Mouse (Mus musculus): ENCODE results near the gene Smim22. TPM values are rescaled to one million over a fixed set of nuclear protein-coding genes. Genes with fewer than 3 reads are reported as not detected.

Smim22 gene
- total RNA-seq, 2 experiments from 2014 or later = not detected

GRCm38 (mm10) chr16:5000611-5001010 lies 6.5 kb upstream of the Smim22 start:
- DNase-seq (ENCODE audit: low spot score) = no peak
- intact Hi-C loops (cut with DNase I) = no loop called here

GRCm38 (mm10) chr16:5007492-5007891 lies 404 bp downstream of the Smim22 start:
- intact Hi-C loops (cut with DNase I) = no loop called here
- no peak for DNase-seq (ENCODE audit: low spot score)

DNA sequence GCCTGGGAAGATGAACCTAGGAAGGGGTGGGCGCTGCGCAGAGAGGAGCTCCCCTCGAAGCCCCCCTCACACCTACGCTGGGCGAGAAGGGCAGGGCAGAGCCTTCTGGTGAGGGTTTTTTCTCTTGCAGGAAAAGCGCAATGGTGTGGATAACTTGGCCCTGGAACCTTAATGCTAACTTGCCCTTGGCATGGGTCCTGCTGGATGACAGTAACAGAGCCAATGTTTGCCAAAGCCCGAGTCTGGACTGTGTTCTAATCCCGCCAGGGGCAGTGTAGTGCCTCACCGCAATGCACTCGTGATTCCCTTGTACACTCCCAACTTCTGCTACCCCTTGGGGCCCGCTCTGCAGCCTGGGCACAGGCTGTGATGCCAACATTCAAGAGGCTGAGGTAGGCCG lies 988 bp downstream of the Smim22 start:
- DNase-seq (ENCODE audit: low spot score) = no peak
- intact Hi-C loops (cut with DNase I) = no loop called here

DNA sequence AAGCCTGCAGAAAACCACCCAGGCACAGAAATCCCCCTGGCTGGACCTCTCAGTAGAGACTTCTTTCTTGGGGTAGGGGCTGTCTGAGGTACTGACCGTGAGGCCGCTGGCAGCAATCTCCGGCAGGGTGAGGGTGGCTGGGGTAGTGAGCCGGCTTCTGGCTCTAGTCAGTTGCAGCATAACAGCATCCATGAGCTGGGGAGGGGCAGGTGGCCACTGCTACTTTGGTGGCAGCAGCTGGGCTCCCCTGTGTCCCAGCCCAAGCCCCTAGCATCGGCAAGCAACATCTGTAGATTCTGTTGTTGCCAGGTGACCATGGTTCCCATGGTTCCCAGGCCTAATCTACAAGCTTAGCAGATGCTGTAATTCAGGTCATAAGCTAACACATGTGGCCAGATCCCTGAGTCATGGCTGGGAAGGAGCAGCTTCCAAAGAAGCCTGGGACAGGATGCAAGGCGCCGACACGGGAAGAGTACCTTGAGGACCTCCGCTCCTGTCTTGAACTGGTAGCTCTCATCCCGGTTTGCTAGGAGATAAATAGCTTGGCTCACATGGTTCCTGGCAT lies 3.4 kb downstream of the Smim22 start:
- no peak for DNase-seq (ENCODE audit: low spot score)
- intact Hi-C loops (cut with DNase I) = loop anchor here (5.0 kb wide), 1 partner anchor 43 kb away; no protein-coding TSS in a partner anchor

GRCm38 (mm10) chr16:5011285-5011684 lies 4.2 kb downstream of the Smim22 start:
- DNase-seq (ENCODE audit: low spot score) = no peak
- intact Hi-C loops (cut with DNase I) = loop anchor here (5.0 kb wide), 1 partner anchor 44 kb away; no protein-coding TSS in a partner anchor

DNA sequence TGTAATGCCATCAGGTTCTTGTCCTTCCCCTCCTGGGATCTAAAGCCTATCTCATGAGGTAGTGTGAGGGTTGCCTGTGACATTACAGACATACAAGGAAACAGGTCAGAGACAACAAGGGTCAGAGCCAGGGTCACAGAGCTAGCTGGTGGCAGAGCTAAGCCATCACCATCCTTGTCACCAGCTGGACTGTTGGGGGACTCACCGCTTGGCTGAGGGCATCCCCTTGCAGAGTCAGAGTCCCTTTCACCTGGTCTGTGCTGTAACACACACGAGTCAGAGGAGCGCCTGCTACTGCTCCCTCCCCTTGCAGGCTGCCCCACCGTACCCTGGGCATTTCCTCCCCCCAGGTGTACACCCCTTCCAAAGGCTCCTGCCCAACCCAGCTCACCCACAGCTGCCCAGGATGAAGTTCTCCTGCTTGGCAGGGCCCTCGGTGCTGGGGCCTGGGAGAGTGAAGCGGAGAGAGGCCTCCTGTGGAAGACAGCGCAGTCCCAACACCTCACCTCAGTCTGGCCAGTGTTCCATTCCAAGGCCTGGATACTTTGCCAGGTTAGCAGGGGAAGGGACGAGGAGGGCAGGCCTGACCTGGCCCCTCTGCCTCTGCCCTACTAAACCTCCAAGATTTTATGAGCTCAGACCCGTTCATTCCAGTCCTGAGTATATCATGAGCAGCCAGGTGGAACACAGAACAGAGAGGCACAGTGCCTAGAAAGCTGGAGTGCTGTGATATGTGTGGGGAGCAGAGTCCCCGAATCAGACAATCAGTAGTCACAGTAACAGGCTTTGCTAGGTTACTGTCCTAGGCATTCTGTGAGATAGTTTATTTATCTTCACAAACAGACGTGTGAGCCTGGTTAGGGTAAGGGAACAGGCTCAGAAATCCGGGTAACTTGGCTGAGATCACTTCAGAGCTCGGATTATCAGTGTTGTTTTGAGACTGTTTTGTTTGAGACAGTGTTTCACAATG lies 5.2 kb downstream of the Smim22 start:
- no peak for DNase-seq (ENCODE audit: low spot score)
- intact Hi-C loops (cut with DNase I) = loop anchor here (5.0 kb wide), 1 partner anchor 45 kb away; no protein-coding TSS in a partner anchor

GRCm38 (mm10) chr16:5013054-5013838 lies 6.2 kb downstream of the Smim22 start, which contains the start of gene Rogdi:
TSS of gene Rogdi (minus strand) at chr16:5013553.
- intact Hi-C loops (cut with DNase I) = loop anchor here (5.0 kb wide), 1 partner anchor 46 kb away; no protein-coding TSS in a partner anchor

GRCm38 (mm10) chr16:5014578-5014977 lies 7.5 kb downstream of the Smim22 start:
- no peak for DNase-seq (ENCODE audit: low spot score)
- intact Hi-C loops (cut with DNase I) = loop anchor here (5.0 kb wide), 1 partner anchor 47 kb away; no protein-coding TSS in a partner anchor

More at GRCm38 (mm10) chr16:5013054-5013838, 6.2 kb downstream of the Smim22 start, which contains the start of gene Rogdi:
- peak; percentile 98 for DNase-seq (ENCODE audit: low spot score)

- intact Hi-C loops (cut with DNase I) = no loop called here
- no peak for DNase-seq (ENCODE audit: low spot score)
Measured at GRCm38 (mm10) chr16:5024021-5024420, 16.9 kb downstream of the Smim22 start.

GRCm38 (mm10) chr16:5029847-5030246 lies 22.8 kb downstream of the Smim22 start:
- intact Hi-C loops (cut with DNase I) = no loop called here
- DNase-seq (ENCODE audit: low spot score) = no peak

- DNase-seq (ENCODE audit: low spot score) = no peak
- intact Hi-C loops (cut with DNase I) = no loop called here
Measured at GRCm38 (mm10) chr16:5035591-5035990, 28.5 kb downstream of the Smim22 start.

DNA sequence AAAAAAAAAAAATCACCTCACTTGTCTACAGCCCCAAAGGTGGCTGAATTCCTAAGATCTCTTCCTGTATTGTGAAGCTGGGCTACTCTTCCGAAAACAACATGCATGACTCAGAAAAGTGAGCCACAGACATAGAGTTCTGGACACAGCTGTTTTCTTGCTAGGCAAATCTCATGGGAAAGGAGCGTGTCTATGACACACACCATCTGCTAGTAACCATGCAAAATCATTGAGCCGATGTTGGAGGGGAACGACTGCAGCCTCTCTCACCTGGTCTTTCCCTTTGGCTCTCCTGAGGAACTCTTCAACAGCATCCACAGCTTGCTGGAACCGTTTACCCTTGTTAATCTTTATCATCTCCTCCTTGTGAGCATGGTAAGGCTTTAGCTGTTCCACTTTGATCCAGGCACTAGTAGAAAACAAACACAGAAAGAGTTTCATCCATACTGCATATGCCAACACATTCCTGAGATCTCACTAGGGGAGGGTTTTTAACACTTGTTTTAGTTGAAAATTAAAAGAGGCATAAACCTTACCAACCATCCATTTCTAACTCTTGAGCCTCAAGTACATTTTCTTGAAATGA lies 29.7 kb downstream of the Smim22 start:
- no peak for DNase-seq (ENCODE audit: low spot score)

GRCm38 (mm10) chr16:5045322-5045721 lies 38.2 kb downstream of the Smim22 start:
- no peak for DNase-seq (ENCODE audit: low spot score)
- intact Hi-C loops (cut with DNase I) = loop anchor here (5.0 kb wide), 1 partner anchor 83 kb away; the partner anchor contains the start of gene Anks3

More for the DNA sequence above, 29.7 kb downstream of the Smim22 start:
- intact Hi-C loops (cut with DNase I) = no loop called here

- DNase-seq (ENCODE audit: low spot score) = no peak
- intact Hi-C loops (cut with DNase I) = loop anchor here (5.0 kb wide), 1 partner anchor 87 kb away; the partner anchor contains the start of gene Anks3
Measured at GRCm38 (mm10) chr16:5049182-5049773, 42.2 kb downstream of the Smim22 start.

DNA sequence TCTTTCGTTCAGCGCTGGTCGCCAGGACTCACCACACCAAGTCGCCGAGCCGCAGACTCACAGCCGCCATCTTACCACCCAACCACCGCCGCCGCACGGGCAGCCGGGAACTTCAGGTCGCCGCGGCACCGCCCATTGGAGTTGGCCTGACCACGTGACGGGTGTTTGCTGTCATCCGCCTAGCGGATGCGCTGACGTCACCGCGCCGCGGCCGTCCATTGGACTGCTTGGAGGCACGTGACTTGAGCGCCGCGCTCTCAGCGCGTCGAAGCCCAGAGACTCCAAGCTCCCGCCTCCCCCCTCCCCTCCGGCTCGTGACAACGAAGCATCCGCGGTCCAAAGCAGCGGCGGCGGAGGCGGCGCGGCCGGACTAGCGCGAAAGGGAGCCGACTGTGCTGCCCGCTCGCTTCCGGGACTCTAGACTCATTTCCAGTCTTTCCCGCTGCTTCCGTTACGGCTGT lies 42.7 kb downstream of the Smim22 start, which contains the start of the genes Glyr1 and Ubn1:
Glyr1 (minus strand) TSS at position 90 of the 461 bp plus-strand sequence.
Ubn1 (plus strand) TSS at position 284 of the 461 bp plus-strand sequence.
- intact Hi-C loops (cut with DNase I) = loop anchor here (5.0 kb wide), 2 partner anchors 33 to 88 kb away; partner anchors contain the start of gene Anks3
- peak; percentile 99 for DNase-seq (ENCODE audit: low spot score)

- intact Hi-C loops (cut with DNase I) = loop anchor here (5.0 kb wide), 1 partner anchor 33 kb away; no protein-coding TSS in a partner anchor
- DNase-seq (ENCODE audit: low spot score) = peak; percentile 76
Measured at GRCm38 (mm10) chr16:5050251-5051110, 43.4 kb downstream of the Smim22 start.
